Mouse (Mus musculus) spleen, adult 18-20 months (tissue): ENCODE measurements around the gene Tubg1.
"Not testable (repeated sequence)": the region's sequence is repeated elsewhere in the genome, so short reads cannot be mapped to it uniquely, and the experiment has no call there.

Experiments
- DNase-seq, 2 experiments: peaks; one replicate each; pipeline ENCODE4 v3.0.0; 2022; ENCODE audit warnings: mixed read lengths in 2 of 2

The Tubg1 gene

GRCm38 (mm10) chr11:101142215-101142967, 22.7 kb downstream of the Tubg1 start:
- DNase-seq = no peak

GRCm38 (mm10) chr11:101143338-101144225, 23.8 kb downstream of the Tubg1 start:
- peak in 1 of 2 experiments; percentile 48 for DNase-seq

GRCm38 (mm10) chr11:101146377-101146776, 26.6 kb downstream of the Tubg1 start:
- DNase-seq = no peak

GRCm38 (mm10) chr11:101148751-101149150, 29.0 kb downstream of the Tubg1 start:
- no peak for DNase-seq

GRCm38 (mm10) chr11:101149178-101150105, 29.7 kb downstream of the Tubg1 start:
- DNase-seq = no peak

GRCm38 (mm10) chr11:101151063-101151462, 31.3 kb downstream of the Tubg1 start:
- no peak for DNase-seq

- DNase-seq = no peak
Measured at GRCm38 (mm10) chr11:101152825-101153224, 33.1 kb downstream of the Tubg1 start.

GRCm38 (mm10) chr11:101154648-101155047, 34.9 kb downstream of the Tubg1 start:
- no peak for DNase-seq

GRCm38 (mm10) chr11:101155151-101155550, 35.4 kb downstream of the Tubg1 start:
- DNase-seq = no peak

- peak; percentile 65 to 66 for DNase-seq
Measured at GRCm38 (mm10) chr11:101155728-101156371, 36.1 kb downstream of the Tubg1 start, which contains the start of gene Tubg2. Tubg2 (plus strand) TSS chr11:101155907.

- DNase-seq = not testable (repeated sequence)
Measured at GRCm38 (mm10) chr11:101160151-101160550, 40.4 kb downstream of the Tubg1 start.

GRCm38 (mm10) chr11:101160981-101161505, 41.3 kb downstream of the Tubg1 start:
- not testable (repeated sequence) for DNase-seq

- DNase-seq = no peak
Measured at GRCm38 (mm10) chr11:101161551-101161950, 41.8 kb downstream of the Tubg1 start.

GRCm38 (mm10) chr11:101162301-101162700, 42.6 kb downstream of the Tubg1 start:
- DNase-seq = no peak

- no peak for DNase-seq
Measured at GRCm38 (mm10) chr11:101162772-101163171, 43.0 kb downstream of the Tubg1 start.

GRCm38 (mm10) chr11:101163476-101164350, 44.0 kb downstream of the Tubg1 start:
- DNase-seq = no peak

GRCm38 (mm10) chr11:101164351-101164665, 44.6 kb downstream of the Tubg1 start:
- no peak for DNase-seq

GRCm38 (mm10) chr11:101164677-101165580, 45.2 kb downstream of the Tubg1 start:
- DNase-seq = no peak

GRCm38 (mm10) chr11:101166357-101166756, 46.6 kb downstream of the Tubg1 start:
- DNase-seq = no peak
